Mouse (Mus musculus) kidney, adult 2 months (tissue): ENCODE measurements around the gene Rnh1.

Experiments
- CTCF ChIP-seq: fragments of 200-500 bp; conservative IDR thresholded peaks from 2 replicates; pipeline ENCODE4 v1.5.1; 2011; ENCODE audit warnings: low read depth, mild to moderate bottlenecking, control low read depth, low read length, moderate library complexity, mixed read lengths; ENCODE audit not compliant: insufficient read depth, insufficient read length
- POLR2A ChIP-seq: fragments of 200-500 bp; IDR thresholded peaks from one replicate; pipeline ENCODE4 v1.6.1; 2011; ENCODE audit warnings: low read depth, low read length, control low read depth

- TF ChIP-seq CTCF (no peak), POLR2A (no peak)
These were observed 21.8 kb upstream of the Rnh1 start for GRCm38 (mm10) chr7:141194409-141194808.
